Mouse (Mus musculus): Measurements from ENCODE around the gene 1700056E22Rik. TPM values are rescaled to one million over a fixed set of nuclear protein-coding genes. Genes with fewer than 3 reads are reported as not detected.
A peak's percentile ranks its signal among the peaks of the same experiment; 100 is the strongest.

1700056E22Rik gene
- polyA plus RNA-seq, 1 experiment from 2014 or later, result 0.50 TPM

DNA sequence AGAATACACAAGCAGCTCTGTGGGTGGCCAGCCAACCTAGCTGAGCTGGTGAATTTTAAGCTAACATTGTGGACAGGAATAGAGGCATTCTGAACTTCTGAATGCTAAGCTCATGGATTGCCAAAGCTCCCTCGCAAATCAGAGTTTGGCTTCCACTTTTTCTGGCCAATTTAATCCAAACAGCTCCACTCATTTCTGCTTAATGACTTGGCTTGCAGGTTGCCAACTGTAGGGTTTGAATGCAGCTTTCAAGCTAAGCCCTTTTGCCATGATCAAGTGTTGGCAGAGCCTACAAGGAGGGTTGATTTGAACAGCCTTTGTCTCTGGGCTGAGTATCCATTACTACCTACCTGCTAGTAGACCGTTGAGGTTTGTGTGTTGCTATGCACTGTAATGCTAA lies 31.6 kb downstream of the 1700056E22Rik start:
- no peak overlapping the region for H3K4me2 ChIP-seq (ENCODE audit: low read depth, low read length)
- H3K27me3 ChIP-seq (ENCODE audit: control insufficient read depth, insufficient read depth, low read depth, low read length), result no peaks in the 10 kb centered on the region
- no peaks in the 10 kb centered on the region for H3K4me1 ChIP-seq (ENCODE audit: control insufficient read depth, low read depth, low read length)
- no peak overlapping the region for H3K4me3 ChIP-seq (ENCODE audit: low read depth, low read length)
- no peak overlapping the region for H3K9ac ChIP-seq (ENCODE audit: low read depth, low read length)
- ATAC-seq (ENCODE audit: low read depth), result no peak
- WGBS (ENCODE audit: insufficient replicate concordance), result 65% methylated on average over 2 of the region's 2 CpGs
- H3K9me3 ChIP-seq (replicated peaks; ENCODE audit: control insufficient read depth, low read length), result no peaks in the 10 kb centered on the region
- no peaks in the 10 kb centered on the region for H3K36me3 ChIP-seq (ENCODE audit: control insufficient read depth, insufficient read depth)
- no peak overlapping the region for H3K27ac ChIP-seq (ENCODE audit: low read length)

DNA sequence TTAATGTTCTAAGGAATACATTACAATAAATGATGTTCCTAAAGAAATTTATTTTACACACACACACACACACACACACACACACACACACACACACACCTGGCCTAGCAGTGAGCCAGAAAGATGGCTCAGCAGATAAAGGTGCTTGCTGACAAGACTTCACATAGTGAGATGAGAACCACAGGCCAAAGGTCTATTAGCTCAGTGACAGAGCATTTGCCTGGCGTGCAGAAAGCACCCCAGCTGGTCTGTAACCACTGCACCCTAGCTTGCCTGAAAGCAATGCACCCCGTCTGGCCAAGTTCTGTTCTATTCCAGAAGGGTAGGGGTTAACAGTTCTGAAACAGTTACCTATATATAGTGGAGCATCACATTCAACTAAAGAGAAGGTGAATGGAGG lies 36.9 kb downstream of the 1700056E22Rik start:
- no peaks in the 10 kb centered on the region for H3K27me3 ChIP-seq (ENCODE audit: control insufficient read depth, insufficient read depth, low read depth, low read length)
- no peak overlapping the region for H3K4me2 ChIP-seq (ENCODE audit: low read depth, low read length)
- WGBS (ENCODE audit: insufficient replicate concordance), result 51% methylated on average over 2 of the region's 2 CpGs
- no peaks in the 10 kb centered on the region for H3K36me3 ChIP-seq (ENCODE audit: control insufficient read depth, insufficient read depth)
- H3K9me3 ChIP-seq (replicated peaks; ENCODE audit: control insufficient read depth, low read length), result no peaks in the 10 kb centered on the region
- H3K4me3 ChIP-seq (ENCODE audit: low read depth, low read length), result no peak overlapping the region
- no peak overlapping the region for H3K27ac ChIP-seq (ENCODE audit: low read length)
- H3K9ac ChIP-seq (ENCODE audit: low read depth, low read length), result no peak overlapping the region
- no peaks in the 10 kb centered on the region for H3K4me1 ChIP-seq (ENCODE audit: control insufficient read depth, low read depth, low read length)
- ATAC-seq (ENCODE audit: low read depth), result peak; percentile 59

DNA sequence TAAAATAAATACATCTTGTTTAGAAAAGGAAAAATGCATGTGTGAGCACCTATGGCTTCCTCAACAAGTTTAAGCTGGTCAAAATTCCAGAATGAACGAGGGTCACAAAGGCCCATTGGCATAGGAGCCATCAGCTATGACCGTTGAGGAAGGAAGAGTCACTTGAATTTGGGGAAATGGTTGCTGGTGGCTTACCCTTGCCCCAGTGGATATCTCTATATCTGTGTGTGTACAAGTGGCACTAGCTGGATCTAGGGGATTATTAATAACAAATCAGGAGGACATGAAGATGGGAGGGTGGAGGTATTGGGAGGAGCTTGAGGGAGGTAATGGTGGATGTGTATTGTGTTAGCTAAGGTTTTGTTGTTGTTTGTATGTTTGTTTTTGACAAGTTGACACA lies 42.2 kb downstream of the 1700056E22Rik start:
- H3K27me3 ChIP-seq (ENCODE audit: control insufficient read depth, insufficient read depth, low read depth, low read length), result no peaks in the 10 kb centered on the region
- no peaks in the 10 kb centered on the region for H3K36me3 ChIP-seq (ENCODE audit: control insufficient read depth, insufficient read depth)
- no peak overlapping the region for H3K9ac ChIP-seq (ENCODE audit: low read depth, low read length)
- 62% methylated on average over 2 of the region's 2 CpGs for WGBS (ENCODE audit: insufficient replicate concordance)
- H3K27ac ChIP-seq (ENCODE audit: low read length), result no peak overlapping the region
- no peaks in the 10 kb centered on the region for H3K9me3 ChIP-seq (replicated peaks; ENCODE audit: control insufficient read depth, low read length)
- no peak overlapping the region for H3K4me3 ChIP-seq (ENCODE audit: low read depth, low read length)
- no peak for ATAC-seq (ENCODE audit: low read depth)
- H3K4me2 ChIP-seq (ENCODE audit: low read depth, low read length), result no peak overlapping the region
- no peaks in the 10 kb centered on the region for H3K4me1 ChIP-seq (ENCODE audit: control insufficient read depth, low read depth, low read length)

GRCm38 (mm10) chr1:183987711-183988245 lies 46.3 kb downstream of the 1700056E22Rik start:
- no peak for ATAC-seq (ENCODE audit: low read depth)
- no peak overlapping the region for H3K4me2 ChIP-seq (ENCODE audit: low read depth, low read length)
- 81% methylated on average over 7 of the region's 7 CpGs for WGBS (ENCODE audit: insufficient replicate concordance)
- no peaks in the 10 kb centered on the region for H3K9me3 ChIP-seq (replicated peaks; ENCODE audit: control insufficient read depth, low read length)
- H3K4me3 ChIP-seq (ENCODE audit: low read depth, low read length), result no peak overlapping the region
- H3K36me3 ChIP-seq (ENCODE audit: control insufficient read depth, insufficient read depth), result no peaks in the 10 kb centered on the region
- H3K27me3 ChIP-seq (ENCODE audit: control insufficient read depth, insufficient read depth, low read depth, low read length), result no peaks in the 10 kb centered on the region
- no peaks in the 10 kb centered on the region for H3K4me1 ChIP-seq (ENCODE audit: control insufficient read depth, low read depth, low read length)
- H3K9ac ChIP-seq (ENCODE audit: low read depth, low read length), result no peak overlapping the region
- no peak overlapping the region for H3K27ac ChIP-seq (ENCODE audit: low read length)

Other genes starting within 250 kb of the 1700056E22Rik start
- 2.5 and 2.9 TPM in 2 replicates for gene Dusp10, start 21.0 kb downstream of the 1700056E22Rik start, polyA plus RNA-seq (2015; fragmentation: Nextera tagmentation; extraction: Ambion mirVana)

All from liver, embryonic 16.5 days (tissue).